Mouse (Mus musculus) layer of hippocampus, adult 18-20 months (tissue): ENCODE measurements around the gene Gm20604. TPM values are rescaled to one million over a fixed set of nuclear protein-coding genes. Genes with fewer than 3 reads are reported as not detected.

Source experiments
- total RNA-seq, 2 experiments: library from RNA; stranded (reverse); gene quantifications; 2 replicates each; pipeline ENCODE4 v1.2.3; 2021

The Gm20604 gene
- total RNA-seq, 2 experiments from 2014 or later, result 12.6 to 15.5 TPM

Other genes with a start within 250 kb of the Gm20604 start
- 100 to 1,000 TPM; 123 to 138 TPM for gene Chga, start 203.7 kb downstream of the Gm20604 start, total RNA-seq
- 10 to 100 TPM; 69.2 to 70.5 TPM for gene Itpk1, start 53.7 kb downstream of the Gm20604 start, total RNA-seq
- 10 to 100 TPM; 23.5 to 26.6 TPM for gene Moap1, start 15.0 kb downstream of the Gm20604 start, total RNA-seq
- gene Tmem251, start 14.9 kb downstream of the Gm20604 start, total RNA-seq, result 1 to 10 TPM; 4.9 to 5.1 TPM
- not detected for gene Gm28051, start 907 bp downstream of the Gm20604 start, total RNA-seq
- 10 to 100 TPM; 14.2 to 14.6 TPM for gene Gon7, start 869 bp downstream of the Gm20604 start, total RNA-seq
- gene Ubr7, start 705 bp downstream of the Gm20604 start, total RNA-seq, result 10 to 100 TPM; 31.6 to 32.5 TPM
- gene Btbd7, start 119.8 kb upstream of the Gm20604 start, total RNA-seq, result 10 to 100 TPM; 19.2 to 19.6 TPM
- not detected for gene Cox8c, start 140.6 kb upstream of the Gm20604 start, total RNA-seq
- gene Unc79, start 190.2 kb upstream of the Gm20604 start, total RNA-seq, result 10 to 100 TPM; 49.3 to 49.6 TPM